Mouse (Mus musculus): Measurements from ENCODE around the gene Mapk1. TPM values are rescaled to one million over a fixed set of nuclear protein-coding genes. Genes with fewer than 3 reads are reported as not detected.
"Not testable (repeated sequence)": the region's sequence is repeated elsewhere in the genome, so short reads cannot be mapped to it uniquely, and the experiment has no call there.

The Mapk1 gene
- polyA plus RNA-seq, 1 experiment from 2014 or later, result 142 TPM

DNA sequence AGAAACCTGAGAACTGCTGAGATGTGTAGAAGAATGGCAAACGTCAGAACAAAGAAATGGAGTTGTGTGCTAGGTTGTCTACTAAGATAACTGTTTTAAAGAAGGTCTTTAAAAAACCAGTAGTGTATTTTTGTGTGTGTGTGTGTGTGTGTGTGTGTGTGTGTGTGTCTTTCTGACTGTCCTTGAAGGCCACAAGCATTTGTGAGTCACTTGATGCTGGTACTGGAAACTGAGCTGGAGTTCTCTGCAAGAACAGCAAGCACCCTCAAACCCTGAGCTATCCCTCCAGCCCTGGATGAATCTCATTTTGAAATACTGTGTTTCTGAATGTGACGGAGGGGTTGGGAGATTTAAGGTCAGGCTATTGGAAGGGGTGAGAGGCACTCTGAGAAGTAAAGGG lies 4.1 kb downstream of the Mapk1 start:
- Histone ChIP-seq H3K36me3 (peaks cover 19% of the 10 kb centered on the region), H3K4me1 (peaks cover 11% of the 10 kb centered on the region), H3K9me3 (no peaks in the 10 kb centered on the region), H3K27me3 (no peaks in the 10 kb centered on the region), H3K9ac (no peak overlapping the region), H3K4me2 (replicated peaks) (no peak overlapping the region), H3K4me3 (no peak overlapping the region), H3K27ac (no peak overlapping the region)
- 78% methylated on average over 2 of the region's 2 CpGs for WGBS
- ATAC-seq (ENCODE audit: insufficient number of reproducible peaks, insufficient read depth, low FRiP score, low TSS enrichment), result no peak

DNA sequence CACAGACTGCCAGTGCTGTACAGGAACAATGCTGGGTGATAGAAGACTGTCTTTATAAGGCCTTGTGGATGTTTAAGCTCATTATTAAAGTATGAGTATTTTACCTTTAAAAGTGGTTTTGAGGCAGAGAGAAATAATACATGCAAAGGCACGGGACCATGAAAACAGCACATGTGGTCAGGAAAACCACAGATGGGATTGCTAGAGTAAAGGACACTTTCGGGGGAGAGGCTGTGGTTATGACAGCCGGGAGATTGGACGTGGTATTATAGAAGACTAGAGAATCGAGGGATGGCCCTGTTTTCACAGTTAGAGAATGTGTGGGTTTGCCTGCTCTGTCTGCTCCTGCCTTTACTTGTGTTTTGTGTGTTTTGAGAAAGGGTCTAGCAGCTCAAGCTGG lies 5.7 kb downstream of the Mapk1 start:
- Histone ChIP-seq H3K4me1 (peaks cover 11% of the 10 kb centered on the region), H3K36me3 (peaks cover 19% of the 10 kb centered on the region), H3K9ac (no peak overlapping the region), H3K4me2 (replicated peaks) (no peak overlapping the region), H3K9me3 (no peaks in the 10 kb centered on the region), H3K27ac (no peak overlapping the region), H3K4me3 (no peak overlapping the region), H3K27me3 (no peaks in the 10 kb centered on the region)
- ATAC-seq (ENCODE audit: insufficient number of reproducible peaks, insufficient read depth, low FRiP score, low TSS enrichment), result no peak
- 85% methylated on average over 5 of the region's 5 CpGs for WGBS

DNA sequence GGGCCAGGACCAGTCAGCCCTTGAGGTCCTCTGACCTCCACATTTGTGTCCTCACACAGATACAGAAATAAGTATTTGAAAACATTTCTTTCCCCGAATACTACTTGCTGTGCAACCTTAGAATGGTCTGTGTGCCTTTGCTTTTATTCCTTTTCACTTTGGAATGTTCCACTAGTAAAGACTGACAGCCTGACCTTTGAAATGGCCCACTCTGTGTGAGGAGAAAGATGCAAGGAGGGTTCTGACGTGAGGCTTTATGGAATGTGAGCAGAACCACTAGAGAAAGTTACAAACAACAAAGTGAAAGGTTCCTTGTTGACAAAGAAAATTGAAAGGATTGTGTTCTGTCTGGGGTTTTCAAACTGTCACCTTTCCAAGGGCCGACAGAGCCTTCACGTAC lies 6.8 kb downstream of the Mapk1 start:
- peaks cover 19% of the 10 kb centered on the region for H3K36me3 ChIP-seq

DNA sequence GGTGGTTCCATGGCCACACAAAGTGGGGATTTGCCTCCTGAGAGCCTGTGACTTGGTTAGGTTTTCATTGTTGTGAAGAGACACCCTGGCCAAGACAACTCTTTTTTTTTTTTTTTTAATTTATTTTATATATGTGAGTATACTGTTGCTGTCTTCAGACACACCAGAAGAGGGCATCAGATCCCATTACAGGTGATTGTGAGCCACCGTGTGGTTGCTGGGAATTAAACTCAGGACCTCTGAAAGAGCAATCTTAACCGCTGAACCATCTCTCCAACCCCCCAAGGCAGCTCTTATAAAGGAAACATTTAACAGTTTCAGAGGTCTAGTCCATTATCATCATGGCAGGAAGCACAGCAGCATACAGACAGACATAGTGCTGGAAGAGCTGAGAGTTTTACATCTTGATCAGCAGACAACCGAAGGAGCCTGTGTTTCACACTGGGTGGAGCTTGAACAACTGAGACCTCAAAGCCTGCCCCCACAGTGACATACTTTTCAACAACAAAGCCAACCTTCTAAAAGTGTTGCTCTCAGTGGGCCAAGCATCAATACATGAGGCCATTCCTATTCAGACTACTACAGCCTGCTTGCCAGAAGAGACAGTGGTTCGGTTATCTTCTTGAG lies 11.4 kb downstream of the Mapk1 start:
- Histone ChIP-seq H3K4me3 (no peak overlapping the region), H3K9ac (no peak overlapping the region), H3K27me3 (no peaks in the 10 kb centered on the region), H3K36me3 (no peaks in the 10 kb centered on the region), H3K9me3 (no peaks in the 10 kb centered on the region), H3K27ac (no peak overlapping the region), H3K4me1 (no peaks in the 10 kb centered on the region), H3K4me2 (replicated peaks) (no peak overlapping the region)
- no peak for ATAC-seq (ENCODE audit: insufficient number of reproducible peaks, insufficient read depth, low FRiP score, low TSS enrichment)
- 88% methylated on average over 4 of the region's 4 CpGs for WGBS

More for the DNA sequence above, 6.8 kb downstream of the Mapk1 start:
- H3K4me2 ChIP-seq (replicated peaks), result no peak overlapping the region
- no peak overlapping the region for H3K27ac ChIP-seq
- 81% methylated on average over 4 of the region's 4 CpGs for WGBS
- peaks cover 10% of the 10 kb centered on the region for H3K4me1 ChIP-seq
- no peak for ATAC-seq (ENCODE audit: insufficient number of reproducible peaks, insufficient read depth, low FRiP score, low TSS enrichment)
- no peak overlapping the region for H3K9ac ChIP-seq
- H3K9me3 ChIP-seq, result no peaks in the 10 kb centered on the region
- H3K4me3 ChIP-seq, result no peak overlapping the region
- H3K27me3 ChIP-seq, result no peaks in the 10 kb centered on the region

DNA sequence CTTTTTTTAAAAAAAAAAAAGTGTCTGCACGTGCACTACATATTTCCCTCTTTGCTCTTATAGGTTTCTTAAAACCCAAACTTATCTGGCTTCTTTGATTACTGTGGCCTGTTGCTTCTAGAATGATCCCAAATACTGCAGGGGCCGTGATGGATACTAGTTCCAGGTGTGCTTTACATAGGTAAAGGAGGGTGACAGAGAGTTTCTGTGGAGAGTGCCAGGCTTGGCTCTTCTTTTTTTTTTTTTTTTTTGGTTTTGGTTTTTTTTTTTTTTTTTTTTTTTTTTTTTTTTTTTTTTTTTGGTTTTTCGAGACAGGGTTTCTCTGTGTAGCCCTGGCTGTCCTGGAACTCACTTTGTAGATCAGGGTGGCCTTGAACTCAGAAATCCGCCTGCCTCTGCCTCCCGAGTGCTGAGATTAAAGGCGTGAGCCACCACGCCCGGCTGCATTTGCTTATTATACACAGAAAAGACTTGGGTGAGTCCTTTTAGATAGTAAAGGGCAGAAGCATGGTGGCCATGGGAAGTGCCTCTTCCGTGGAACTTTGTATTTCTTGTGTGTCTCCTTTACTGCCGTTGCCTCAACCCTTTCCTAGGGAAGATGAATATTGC lies 13.0 kb downstream of the Mapk1 start:
- not testable (repeated sequence) for H3K9ac ChIP-seq; ATAC-seq (ENCODE audit: insufficient number of reproducible peaks, insufficient read depth, low FRiP score, low TSS enrichment); H3K27me3 ChIP-seq; H3K9me3 ChIP-seq; H3K4me2 ChIP-seq (replicated peaks); H3K4me1 ChIP-seq; H3K36me3 ChIP-seq; H3K27ac ChIP-seq; H3K4me3 ChIP-seq
- WGBS, result 92% methylated on average over 10 of the region's 10 CpGs

DNA sequence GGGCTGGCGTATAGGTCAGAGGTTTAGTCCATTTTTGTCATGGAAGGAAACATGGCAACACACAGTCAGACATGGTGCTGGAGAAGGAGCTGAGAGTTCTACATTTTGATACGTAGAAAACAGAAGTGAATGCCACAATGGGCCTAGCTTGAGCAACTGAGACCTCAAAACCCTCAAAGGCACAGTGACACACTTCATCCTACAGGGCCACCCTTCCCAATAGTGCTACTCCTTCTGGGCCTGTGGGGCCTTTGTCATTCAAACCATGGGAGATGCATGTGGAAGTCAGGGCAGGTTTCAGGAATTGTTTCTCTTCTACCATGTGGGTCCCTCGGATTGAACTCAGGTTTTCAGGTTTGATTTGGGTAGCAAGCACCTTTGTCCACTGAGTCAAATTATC lies 17.9 kb downstream of the Mapk1 start:
- no peaks in the 10 kb centered on the region for H3K27me3 ChIP-seq
- H3K9ac ChIP-seq, result no peak overlapping the region
- H3K4me2 ChIP-seq (replicated peaks), result no peak overlapping the region
- H3K4me3 ChIP-seq, result no peak overlapping the region
- no peak for ATAC-seq (ENCODE audit: insufficient number of reproducible peaks, insufficient read depth, low FRiP score, low TSS enrichment)
- no peaks in the 10 kb centered on the region for H3K9me3 ChIP-seq
- no peak overlapping the region for H3K27ac ChIP-seq
- 0 out of 2 replicates have a peak, but pooled peaks cover 4% of the 10 kb centered on the region for H3K36me3 ChIP-seq
- 93% methylated on average over 3 of the region's 3 CpGs for WGBS
- H3K4me1 ChIP-seq, result no peaks in the 10 kb centered on the region

DNA sequence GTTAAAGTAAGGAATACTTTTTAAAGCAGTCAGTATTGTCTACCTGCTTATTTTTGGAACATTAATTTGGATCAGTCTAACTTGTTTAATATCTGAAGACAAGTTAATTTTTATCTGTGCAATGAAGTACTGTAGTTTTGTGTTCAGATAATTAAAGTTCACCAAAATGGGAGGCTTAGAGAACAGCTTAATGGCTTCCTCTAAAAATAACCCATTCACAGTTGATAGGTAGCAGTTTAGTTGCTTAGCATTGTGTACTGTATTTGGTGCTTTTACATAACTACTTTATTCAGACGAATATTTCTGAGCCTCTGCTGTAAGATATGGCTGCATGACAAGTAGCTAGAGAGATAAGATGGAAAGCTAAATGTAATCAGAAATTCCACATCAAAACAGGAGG lies 23.9 kb downstream of the Mapk1 start:
- WGBS, result 84% methylated on average over 1 of the region's 1 CpGs
- no peak for ATAC-seq (ENCODE audit: insufficient number of reproducible peaks, insufficient read depth, low FRiP score, low TSS enrichment)
- Histone ChIP-seq H3K4me2 (replicated peaks) (no peak overlapping the region), H3K4me3 (no peak overlapping the region), H3K9ac (no peak overlapping the region), H3K27ac (no peak overlapping the region), H3K36me3 (no peaks in the 10 kb centered on the region), H3K4me1 (no peaks in the 10 kb centered on the region), H3K9me3 (no peaks in the 10 kb centered on the region), H3K27me3 (no peaks in the 10 kb centered on the region)

DNA sequence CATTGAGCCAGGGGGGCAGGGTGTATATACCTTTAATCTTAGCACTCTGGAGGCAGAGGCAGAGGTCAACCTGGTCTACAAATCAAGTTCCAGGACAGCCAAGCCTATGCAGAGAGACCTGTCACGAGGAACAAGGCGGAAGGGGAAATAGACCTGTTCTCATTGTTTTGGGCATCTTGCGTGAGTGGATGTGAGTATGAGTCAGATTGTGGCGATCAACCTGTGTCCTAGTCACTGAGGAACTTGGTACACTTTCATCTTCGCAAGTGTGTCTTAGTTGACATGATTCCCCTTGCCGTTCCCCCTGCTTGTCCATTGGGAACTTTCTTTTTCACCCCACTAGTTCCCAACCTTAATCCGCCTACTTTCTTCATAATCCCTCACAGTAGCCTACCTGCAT lies 26.9 kb downstream of the Mapk1 start:
- Histone ChIP-seq H3K4me2 (replicated peaks) (no peak overlapping the region), H3K27me3 (no peaks in the 10 kb centered on the region), H3K9ac (no peak overlapping the region), H3K4me1 (peaks cover 3% of the 10 kb centered on the region; the same call in 1 of the 2 replicates), H3K36me3 (no peaks in the 10 kb centered on the region), H3K4me3 (no peak overlapping the region), H3K27ac (no peak overlapping the region), H3K9me3 (no peaks in the 10 kb centered on the region)
- WGBS, result 97% methylated on average over 7 of the region's 7 CpGs
- ATAC-seq (ENCODE audit: insufficient number of reproducible peaks, insufficient read depth, low FRiP score, low TSS enrichment), result no peak

DNA sequence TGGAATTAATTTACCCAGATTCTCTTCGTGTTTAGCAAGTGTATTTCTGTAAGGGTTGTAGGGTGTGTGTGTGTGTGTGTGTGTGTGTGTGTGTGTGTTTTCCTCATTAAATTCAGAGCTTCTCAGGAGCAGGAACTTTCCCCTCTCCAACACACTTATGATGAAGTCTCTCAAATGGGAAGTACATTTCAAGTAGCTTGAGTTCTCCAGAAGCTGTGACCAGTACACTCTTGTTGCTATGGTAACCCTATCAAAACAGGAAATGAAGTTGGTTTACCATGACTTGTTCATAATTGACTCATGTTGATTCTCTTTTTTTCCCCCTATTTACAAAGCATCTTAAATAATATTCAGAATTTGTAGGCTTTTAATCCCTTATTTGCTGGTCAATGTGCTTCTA lies 29.4 kb downstream of the Mapk1 start:
- Histone ChIP-seq H3K27me3 (no peaks in the 10 kb centered on the region), H3K36me3 (peaks cover 6% of the 10 kb centered on the region), H3K4me3 (no peak overlapping the region), H3K27ac (no peak overlapping the region), H3K9ac (no peak overlapping the region), H3K4me1 (peaks cover 3% of the 10 kb centered on the region; the same call in 1 of the 2 replicates), H3K4me2 (replicated peaks) (no peak overlapping the region), H3K9me3 (no peaks in the 10 kb centered on the region)
- no peak for ATAC-seq (ENCODE audit: insufficient number of reproducible peaks, insufficient read depth, low FRiP score, low TSS enrichment)
- WGBS, result 96% methylated on average over 1 of the region's 1 CpGs

DNA sequence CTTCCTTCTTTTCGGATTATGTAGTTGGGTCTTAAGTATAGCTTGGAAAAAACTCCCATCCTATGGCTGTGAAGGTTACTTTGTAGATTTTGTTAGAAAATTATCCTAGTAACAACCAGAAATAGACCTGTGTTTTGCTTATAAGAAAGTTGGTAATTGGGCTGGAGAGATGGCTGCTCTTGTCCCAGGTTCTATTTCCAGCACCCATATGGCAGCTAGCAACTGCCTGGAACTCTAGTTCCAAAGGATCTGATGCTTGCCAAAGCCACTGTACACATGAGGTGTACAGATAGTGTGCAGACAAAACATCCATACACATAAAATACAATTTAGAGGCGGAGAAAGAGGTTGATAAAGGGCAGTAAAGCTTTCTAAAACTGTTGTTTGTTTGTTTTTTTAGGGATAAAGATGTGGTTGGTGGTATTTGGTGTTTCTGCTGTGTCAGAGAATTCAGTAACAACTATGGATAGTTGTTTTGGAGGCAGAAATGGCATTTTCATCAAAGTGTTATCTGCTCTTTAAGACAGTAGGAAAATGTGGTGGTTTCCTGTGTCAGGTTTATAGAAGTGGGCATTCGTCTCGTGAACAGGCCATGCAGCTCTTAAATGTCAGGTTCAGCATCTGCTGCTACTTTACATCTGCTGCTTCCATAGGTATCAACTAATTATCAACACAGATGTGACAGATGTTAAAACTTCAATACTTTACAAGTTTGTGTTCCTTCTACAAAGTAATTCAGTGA lies 32.1 kb downstream of the Mapk1 start:
- no peak overlapping the region for H3K27ac ChIP-seq
- no peaks in the 10 kb centered on the region for H3K27me3 ChIP-seq
- no peak overlapping the region for H3K4me3 ChIP-seq
- H3K4me2 ChIP-seq (replicated peaks), result no peak overlapping the region
- WGBS, result 73% methylated on average over 4 of the region's 4 CpGs
- H3K36me3 ChIP-seq, result peaks cover 23% of the 10 kb centered on the region
- H3K9me3 ChIP-seq, result no peaks in the 10 kb centered on the region
- no peak for ATAC-seq (ENCODE audit: insufficient number of reproducible peaks, insufficient read depth, low FRiP score, low TSS enrichment)
- no peak overlapping the region for H3K9ac ChIP-seq
- H3K4me1 ChIP-seq, result peaks cover 3% of the 10 kb centered on the region; the same call in 1 of the 2 replicates

DNA sequence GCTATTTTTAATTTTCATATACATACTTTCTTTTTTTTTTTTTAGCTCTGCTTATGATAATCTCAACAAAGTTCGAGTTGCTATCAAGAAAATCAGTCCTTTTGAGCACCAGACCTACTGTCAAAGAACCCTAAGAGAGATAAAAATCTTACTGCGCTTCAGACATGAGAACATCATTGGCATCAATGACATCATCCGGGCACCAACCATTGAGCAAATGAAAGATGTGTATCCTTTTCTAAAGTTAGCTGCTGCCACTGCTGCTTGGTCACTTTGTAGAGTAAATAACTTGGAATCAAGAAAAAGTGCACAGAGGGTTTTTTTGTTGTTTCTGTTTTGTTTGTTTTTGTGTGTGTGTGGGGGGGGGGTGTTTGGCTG lies 32.7 kb downstream of the Mapk1 start:
- Histone ChIP-seq H3K27ac (no peak overlapping the region), H3K4me3 (no peak overlapping the region), H3K9ac (no peak overlapping the region), H3K9me3 (no peaks in the 10 kb centered on the region), H3K36me3 (peaks cover 23% of the 10 kb centered on the region), H3K4me1 (peaks cover 3% of the 10 kb centered on the region; the same call in 1 of the 2 replicates), H3K27me3 (no peaks in the 10 kb centered on the region), H3K4me2 (replicated peaks) (no peak overlapping the region)
- ATAC-seq (ENCODE audit: insufficient number of reproducible peaks, insufficient read depth, low FRiP score, low TSS enrichment), result no peak
- WGBS, result 94% methylated on average over 3 of the region's 3 CpGs

DNA sequence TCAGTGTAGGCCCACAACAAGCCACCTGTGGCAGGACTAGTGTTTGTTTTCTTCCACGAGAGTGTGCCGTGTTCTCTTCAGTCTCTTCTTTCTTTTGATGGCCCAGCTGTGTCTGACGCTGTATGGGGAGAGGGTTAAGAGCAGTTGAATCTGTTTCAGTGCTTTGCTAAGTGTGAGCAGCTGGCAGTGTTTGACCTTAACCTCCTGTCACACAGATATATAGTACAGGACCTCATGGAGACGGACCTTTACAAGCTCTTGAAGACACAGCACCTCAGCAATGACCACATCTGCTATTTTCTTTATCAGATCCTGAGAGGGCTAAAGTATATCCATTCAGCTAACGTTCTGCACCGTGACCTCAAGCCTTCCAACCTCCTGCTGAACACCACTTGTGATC lies 34.9 kb downstream of the Mapk1 start:
- Histone ChIP-seq H3K4me3 (no peak overlapping the region), H3K4me1 (peaks cover 3% of the 10 kb centered on the region; the same call in 1 of the 2 replicates), H3K4me2 (replicated peaks) (no peak overlapping the region), H3K27me3 (no peaks in the 10 kb centered on the region), H3K9ac (no peak overlapping the region), H3K9me3 (no peaks in the 10 kb centered on the region), H3K27ac (no peak overlapping the region), H3K36me3 (peaks cover 34% of the 10 kb centered on the region)
- no peak for ATAC-seq (ENCODE audit: insufficient number of reproducible peaks, insufficient read depth, low FRiP score, low TSS enrichment)
- WGBS, result 60% methylated on average over 6 of the region's 6 CpGs

All from embryonic facial prominence, embryonic 12.5 days (tissue).